Mouse (Mus musculus): ENCODE data around the gene Zfp653. TPM values are rescaled to one million over a fixed set of nuclear protein-coding genes. Genes with fewer than 3 reads are reported as not detected.

Gene Zfp653
- 0.81 TPM for polyA plus RNA-seq (2014; fragmentation: Illumina TruSeq; extraction: RNeasy Lipid Tissue Mini Kit (QIAGEN cat#74804); ENCODE audit: low read depth, low replicate concordance)

DNA sequence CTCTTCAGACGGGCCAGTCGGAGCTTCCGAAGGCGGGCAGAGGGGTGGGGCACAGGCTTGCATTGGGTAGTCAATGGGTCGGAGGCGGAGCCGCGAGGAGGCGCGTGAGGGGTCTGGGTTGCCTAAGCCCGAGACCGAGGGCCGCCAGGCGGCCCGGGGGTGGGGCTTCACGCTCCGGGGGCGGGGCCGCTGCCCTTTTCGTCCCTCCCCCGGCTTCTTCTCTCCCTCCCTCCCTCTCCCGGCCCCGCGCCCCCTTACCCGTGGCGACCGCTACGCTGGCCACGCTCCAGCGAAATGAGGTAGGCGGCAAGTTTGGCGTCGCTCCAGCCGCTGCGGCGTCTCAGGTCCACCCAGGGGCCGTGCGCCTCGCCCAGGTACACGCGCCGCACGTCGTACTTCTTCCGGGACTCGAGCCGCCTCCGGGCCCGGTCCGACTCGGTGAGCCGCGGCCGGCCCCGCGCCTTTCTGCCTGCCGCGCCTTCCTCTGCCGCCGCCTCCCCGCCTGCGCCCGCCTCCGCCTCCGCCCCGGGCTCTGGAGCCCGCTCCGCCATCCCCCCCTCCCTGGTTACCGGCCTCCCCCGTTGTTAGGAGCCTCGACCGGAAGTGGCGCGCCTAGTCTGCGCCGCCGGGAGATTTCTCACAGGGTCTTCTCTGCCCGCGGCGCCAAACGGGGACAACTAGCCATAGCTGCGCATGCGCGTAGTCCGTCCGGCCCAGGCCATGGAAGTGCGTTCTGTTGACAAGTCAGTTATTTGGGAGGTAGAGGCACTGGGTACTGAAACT lies at the start of gene Zfp653, which contains the start of gene Gm49318:
Gene Zfp653, minus strand, starts transcription at position 586 of the 783 bp plus-strand sequence.
Gene Gm49318, minus strand, starts transcription at position 469 of the 783 bp plus-strand sequence.

DNA sequence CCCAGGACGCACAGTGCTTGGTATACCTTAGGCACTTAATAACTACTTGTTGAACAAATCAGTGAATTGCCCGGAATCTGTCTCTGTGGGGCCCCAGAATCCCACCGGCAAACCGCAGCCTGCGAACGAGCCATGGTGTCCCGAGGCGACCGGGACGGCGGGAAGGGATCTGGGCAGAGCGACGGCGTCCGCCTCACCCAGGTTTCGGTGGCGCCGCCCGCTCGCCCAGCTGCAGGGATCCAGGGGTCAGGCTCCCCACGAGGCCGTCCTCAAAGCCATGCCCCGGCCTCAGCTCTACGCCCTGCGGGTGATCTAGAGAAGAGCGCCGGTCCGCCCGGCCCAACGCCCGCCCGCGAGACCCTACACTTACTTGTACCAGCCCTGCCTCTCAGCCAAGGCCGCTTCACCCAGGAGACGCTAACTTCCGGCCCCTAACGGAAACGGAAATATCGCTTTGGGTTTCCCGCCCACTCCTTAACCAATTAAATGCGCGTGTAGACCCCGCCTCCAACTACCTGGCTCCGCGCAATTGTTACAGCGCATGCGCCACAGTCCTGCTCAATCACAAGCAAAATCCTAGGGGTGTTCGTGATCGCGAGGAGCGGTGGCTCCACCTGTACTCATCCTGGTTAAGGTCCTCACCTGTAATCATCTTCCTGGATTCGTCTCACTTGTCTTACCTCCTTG lies 45.7 kb upstream of the Zfp653 start, which contains the start of gene Elof1:
Gene Elof1, minus strand, starts transcription at position 433 of the 687 bp plus-strand sequence.

DNA sequence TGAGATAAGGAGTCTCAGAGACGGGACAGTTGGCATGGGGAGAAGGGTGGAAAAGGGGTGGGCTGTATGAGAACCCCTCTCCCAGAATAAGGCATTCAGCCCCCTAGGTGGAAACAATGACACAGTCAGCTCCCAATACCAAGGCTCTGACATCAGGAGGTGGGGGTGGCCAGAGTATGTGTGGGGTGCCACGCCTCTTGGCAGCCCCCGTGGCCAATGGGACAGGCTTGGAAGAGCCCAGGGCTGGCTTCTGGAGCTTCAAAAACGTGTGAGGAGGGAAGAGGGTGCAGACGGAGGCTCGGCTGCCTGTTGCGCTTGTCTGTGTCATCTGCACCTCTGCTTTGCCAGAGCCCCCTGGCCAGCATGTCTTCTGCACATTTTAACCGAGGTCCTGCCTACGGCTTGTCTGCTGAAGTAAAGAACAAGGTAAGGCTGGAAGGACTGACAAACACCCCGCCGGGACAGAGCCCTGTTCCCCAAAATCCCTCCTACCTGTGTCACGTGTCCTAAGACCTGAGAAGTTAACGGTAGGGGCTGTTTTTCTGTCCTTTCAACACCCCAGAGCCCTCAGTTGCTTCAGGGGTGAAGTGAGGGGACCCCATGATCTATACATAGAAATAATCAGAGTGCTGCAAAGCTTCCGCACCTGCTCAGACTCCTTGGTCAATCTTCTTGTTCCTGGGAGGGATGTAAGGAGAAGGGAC lies 28.0 kb upstream of the Zfp653 start, which contains the start of gene Cnn1:
Gene Cnn1, plus strand, starts transcription at position 224 of the 704 bp plus-strand sequence.

DNA sequence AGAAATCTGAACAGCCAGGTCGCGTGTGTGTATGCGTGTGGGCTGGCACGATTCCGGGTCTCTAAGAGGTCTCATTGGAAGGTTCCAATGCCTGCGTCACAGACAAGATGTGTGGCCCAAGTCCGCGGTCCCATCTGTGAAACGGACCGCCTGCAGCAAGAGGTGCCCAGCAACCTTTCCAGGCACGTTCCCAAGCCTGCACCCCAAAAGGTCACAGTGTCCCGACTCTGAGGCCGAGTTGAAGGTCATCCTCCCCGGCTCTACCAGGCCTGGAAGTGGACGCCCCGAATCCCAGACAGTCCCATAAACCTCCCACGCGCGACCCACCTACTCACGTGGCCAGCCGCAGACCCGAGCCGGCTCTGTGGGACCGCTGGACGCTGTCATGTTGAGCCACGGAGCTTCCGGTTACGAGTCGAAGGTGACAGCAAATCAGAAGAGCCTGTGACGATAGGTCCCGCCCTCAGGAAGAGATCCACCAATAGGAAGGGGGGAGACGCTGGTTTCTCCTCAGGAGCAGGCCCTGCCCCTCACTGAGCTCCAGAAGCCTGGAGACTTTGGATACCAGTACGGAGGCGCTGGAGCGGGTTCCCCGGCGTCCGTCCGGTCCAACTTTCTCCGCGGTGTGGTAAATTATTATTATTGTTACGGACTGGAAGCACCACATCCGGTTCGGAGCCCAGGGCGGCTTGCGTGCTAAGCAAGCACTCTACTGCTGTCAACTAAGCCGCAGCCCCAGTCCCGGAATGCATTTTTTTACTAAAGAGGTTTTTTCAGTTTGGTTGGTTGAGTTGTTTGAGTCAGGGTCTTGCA lies 14.1 kb upstream of the Zfp653 start, which contains the start of gene Ecsit:
Gene Ecsit, minus strand, starts transcription at position 417 of the 813 bp plus-strand sequence.

DNA sequence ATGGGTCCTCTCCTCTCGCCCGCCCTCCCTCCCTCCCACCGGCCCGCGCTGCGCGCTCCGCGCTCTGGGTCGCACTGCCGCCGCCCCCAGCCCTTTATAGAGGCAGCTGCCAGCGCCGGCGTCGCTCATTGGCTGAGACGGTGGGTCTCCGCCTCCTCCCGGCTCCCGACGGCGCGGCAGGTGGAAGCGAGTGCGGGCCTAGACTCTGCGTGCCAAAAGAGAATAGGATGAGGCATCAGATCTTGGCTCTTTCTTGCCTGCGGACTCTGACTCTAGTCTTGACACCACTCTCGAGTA lies 19.3 kb downstream of the Zfp653 start, which contains the start of gene Elavl3:
Gene Elavl3, minus strand, starts transcription at position 66 of the 297 bp plus-strand sequence.

Other genes with a start within 250 kb of the Zfp653 start
- not detected for gene Angptl8, start 235.9 kb downstream of the Zfp653 start, polyA plus RNA-seq (2014; fragmentation: Illumina TruSeq; extraction: RNeasy Lipid Tissue Mini Kit (QIAGEN cat#74804); ENCODE audit: low read depth, low replicate concordance)
- gene Dock6, start 218.7 kb downstream of the Zfp653 start, polyA plus RNA-seq (2014; fragmentation: Illumina TruSeq; extraction: RNeasy Lipid Tissue Mini Kit (QIAGEN cat#74804); ENCODE audit: low read depth, low replicate concordance), result 3.1 TPM
- 1.1 TPM for gene Rab3d, start 153.2 kb downstream of the Zfp653 start, polyA plus RNA-seq (2014; fragmentation: Illumina TruSeq; extraction: RNeasy Lipid Tissue Mini Kit (QIAGEN cat#74804); ENCODE audit: low read depth, low replicate concordance)
- 12.3 TPM for gene Ccdc159, start 143.9 kb downstream of the Zfp653 start, polyA plus RNA-seq (2014; fragmentation: Illumina TruSeq; extraction: RNeasy Lipid Tissue Mini Kit (QIAGEN cat#74804); ENCODE audit: low read depth, low replicate concordance)
- gene Tmem205, start 143.8 kb downstream of the Zfp653 start, polyA plus RNA-seq (2014; fragmentation: Illumina TruSeq; extraction: RNeasy Lipid Tissue Mini Kit (QIAGEN cat#74804); ENCODE audit: low read depth, low replicate concordance), result 4.8 TPM
- gene Plppr2, start 134.3 kb downstream of the Zfp653 start, polyA plus RNA-seq (2014; fragmentation: Illumina TruSeq; extraction: RNeasy Lipid Tissue Mini Kit (QIAGEN cat#74804); ENCODE audit: low read depth, low replicate concordance), result 1.8 TPM
- gene Swsap1, start 115.6 kb downstream of the Zfp653 start, polyA plus RNA-seq (2014; fragmentation: Illumina TruSeq; extraction: RNeasy Lipid Tissue Mini Kit (QIAGEN cat#74804); ENCODE audit: low read depth, low replicate concordance), result 3.8 TPM
- not detected for gene Epor, start 107.9 kb downstream of the Zfp653 start, polyA plus RNA-seq (2014; fragmentation: Illumina TruSeq; extraction: RNeasy Lipid Tissue Mini Kit (QIAGEN cat#74804); ENCODE audit: low read depth, low replicate concordance)
- 0.29 TPM for gene Rgl3, start 81.9 kb downstream of the Zfp653 start, polyA plus RNA-seq (2014; fragmentation: Illumina TruSeq; extraction: RNeasy Lipid Tissue Mini Kit (QIAGEN cat#74804); ENCODE audit: low read depth, low replicate concordance)
- 10.7 TPM for gene Ccdc151, start 68.7 kb downstream of the Zfp653 start, polyA plus RNA-seq (2014; fragmentation: Illumina TruSeq; extraction: RNeasy Lipid Tissue Mini Kit (QIAGEN cat#74804); ENCODE audit: low read depth, low replicate concordance)
- gene Prkcsh, start 68.6 kb downstream of the Zfp653 start, polyA plus RNA-seq (2014; fragmentation: Illumina TruSeq; extraction: RNeasy Lipid Tissue Mini Kit (QIAGEN cat#74804); ENCODE audit: low read depth, low replicate concordance), result 4.6 TPM
- gene Elavl3, start 19.4 kb downstream of the Zfp653 start, polyA plus RNA-seq (2014; fragmentation: Illumina TruSeq; extraction: RNeasy Lipid Tissue Mini Kit (QIAGEN cat#74804); ENCODE audit: low read depth, low replicate concordance), result 1.4 TPM
- not detected for gene Gm49318, start 117 bp downstream of the Zfp653 start, polyA plus RNA-seq (2014; fragmentation: Illumina TruSeq; extraction: RNeasy Lipid Tissue Mini Kit (QIAGEN cat#74804); ENCODE audit: low read depth, low replicate concordance)
- 19.2 TPM for gene Ecsit, start 14.1 kb upstream of the Zfp653 start, polyA plus RNA-seq (2014; fragmentation: Illumina TruSeq; extraction: RNeasy Lipid Tissue Mini Kit (QIAGEN cat#74804); ENCODE audit: low read depth, low replicate concordance)
- gene Cnn1, start 27.8 kb upstream of the Zfp653 start, polyA plus RNA-seq (2014; fragmentation: Illumina TruSeq; extraction: RNeasy Lipid Tissue Mini Kit (QIAGEN cat#74804); ENCODE audit: low read depth, low replicate concordance), result 5.8 TPM
- gene Elof1, start 45.8 kb upstream of the Zfp653 start, polyA plus RNA-seq (2014; fragmentation: Illumina TruSeq; extraction: RNeasy Lipid Tissue Mini Kit (QIAGEN cat#74804); ENCODE audit: low read depth, low replicate concordance), result 103 TPM
- 0.66 TPM for gene Acp5, start 64.3 kb upstream of the Zfp653 start, polyA plus RNA-seq (2014; fragmentation: Illumina TruSeq; extraction: RNeasy Lipid Tissue Mini Kit (QIAGEN cat#74804); ENCODE audit: low read depth, low replicate concordance)
- 5.6 TPM for gene Pigyl, start 85.5 kb upstream of the Zfp653 start, polyA plus RNA-seq (2014; fragmentation: Illumina TruSeq; extraction: RNeasy Lipid Tissue Mini Kit (QIAGEN cat#74804); ENCODE audit: low read depth, low replicate concordance)
- gene Zfp872, start 116.7 kb upstream of the Zfp653 start, polyA plus RNA-seq (2014; fragmentation: Illumina TruSeq; extraction: RNeasy Lipid Tissue Mini Kit (QIAGEN cat#74804); ENCODE audit: low read depth, low replicate concordance), result 0.45 TPM
- gene Zfp809, start 154.3 kb upstream of the Zfp653 start, polyA plus RNA-seq (2014; fragmentation: Illumina TruSeq; extraction: RNeasy Lipid Tissue Mini Kit (QIAGEN cat#74804); ENCODE audit: low read depth, low replicate concordance), result 32.2 TPM
- 0.32 TPM for gene Zfp599, start 188.5 kb upstream of the Zfp653 start, polyA plus RNA-seq (2014; fragmentation: Illumina TruSeq; extraction: RNeasy Lipid Tissue Mini Kit (QIAGEN cat#74804); ENCODE audit: low read depth, low replicate concordance)
- gene Zfp810, start 236.3 kb upstream of the Zfp653 start, polyA plus RNA-seq (2014; fragmentation: Illumina TruSeq; extraction: RNeasy Lipid Tissue Mini Kit (QIAGEN cat#74804); ENCODE audit: low read depth, low replicate concordance), result 6.1 TPM

Measured in testis, adult 10 weeks (tissue).